Mouse (Mus musculus) midbrain, embryonic 11.5 days (tissue): ENCODE data around the gene Rpl13a. TPM values are rescaled to one million over a fixed set of nuclear protein-coding genes. Genes with fewer than 3 reads are reported as not detected.
"Not testable (repeated sequence)": the region's sequence is repeated elsewhere in the genome, so short reads cannot be mapped to it uniquely, and the experiment has no call there.

Experiments used
- ATAC-seq: fragments of 200-750 bp; cut with Nextera tagmentation; 2 replicates; pipeline ENCODE4 v1.8.0; 2017; ENCODE audit warnings: moderate TSS enrichment, moderate library complexity; ENCODE audit not compliant: low FRiP score
- DNase-seq: peaks from one replicate; pipeline ENCODE4 v3.0.0; 2015; ENCODE audit warnings: low spot score; ENCODE audit errors: missing footprints
- H3K27ac ChIP-seq: fragments of 300-500 bp; sonication (generic); 2 replicates; pipeline ENCODE4 v1.5.1; 2014; ENCODE audit warnings: low read depth, low read length
- H3K27me3 ChIP-seq: fragments of 300-500 bp; sonication (generic); 2 replicates; pipeline ENCODE4 v1.6.1; 2014; ENCODE audit warnings: mild to moderate bottlenecking, low read length, moderate library complexity, mixed read lengths; ENCODE audit not compliant: control insufficient read depth, insufficient read depth
- H3K36me3 ChIP-seq: fragments of 300-500 bp; sonication (generic); 2 replicates; pipeline ENCODE4 v1.6.1; 2014; ENCODE audit warnings: mild to moderate bottlenecking, low read length, moderate library complexity, mixed read lengths; ENCODE audit not compliant: control insufficient read depth, insufficient read depth
- H3K4me1 ChIP-seq: fragments of 300-500 bp; sonication (generic); 2 replicates; pipeline ENCODE4 v1.6.1; 2014; ENCODE audit warnings: low read length; ENCODE audit not compliant: control insufficient read depth, insufficient read depth
- H3K4me2 ChIP-seq: fragments of 300-500 bp; sonication (generic); 2 replicates; pipeline ENCODE4 v1.6.1; 2014; ENCODE audit warnings: mild to moderate bottlenecking, moderate library complexity
- H3K4me3 ChIP-seq: fragments of 300-500 bp; sonication (generic); 2 replicates; pipeline ENCODE4 v1.5.1; 2014; ENCODE audit warnings: low read depth, low read length
- H3K9ac ChIP-seq: fragments of 300-500 bp; sonication (generic); 2 replicates; pipeline ENCODE4 v1.6.1; 2014; ENCODE audit warnings: low read length
- H3K9me3 ChIP-seq: fragments of 300-500 bp; sonication (generic); 2 replicates; pipeline ENCODE4 v1.6.1; 2016; ENCODE audit warnings: low read length; ENCODE audit not compliant: control insufficient read depth
- WGBS: fragments of 180-500 bp; shearing (Covaris S2); extraction: QIAGEN DNeasy Blood & Tissue Kit; methylation state at CpG from one replicate; pipeline ENCODE4 v1.1.7; 2014; 5-methylcytosine and 5-hydroxymethylcytosine counted together
- polyA plus RNA-seq: library from polyadenylated mRNA; unstranded; fragments of >200 nt; fragmentation: Nextera tagmentation; extraction: Ambion mirVana; gene quantifications from 2 replicates; pipeline ENCODE4 v1.2.1, GENCODE M21; 2014

Gene Rpl13a
- polyA plus RNA-seq, 1 experiment from 2014 or later: 1,290 TPM

- ATAC-seq (no peak), DNase-seq (no peak)
- Histone ChIP-seq H3K27me3 (no peaks in the 10 kb centered on the region), H3K36me3 (no peaks in the 10 kb centered on the region), H3K27ac (no peak within 1 kb of the TSS), H3K9ac (no peak within 1 kb of the TSS; the same call in 1 of the 2 replicates), H3K4me2 (no peak within 1 kb of the TSS), H3K4me1 (no peaks in the 10 kb centered on the region), H3K9me3 (no peaks in the 10 kb centered on the region), H3K4me3 (no peak within 1 kb of the TSS)
- WGBS: 79% methylated on average over 7 of the region's 7 CpGs
Observed at GRCm38 (mm10) chr7:45103652-45104180, 24.8 kb downstream of the Rpl13a start, which contains the start of gene Fcgrt. TSS of gene Fcgrt (minus strand) at chr7:45103851.

DNA sequence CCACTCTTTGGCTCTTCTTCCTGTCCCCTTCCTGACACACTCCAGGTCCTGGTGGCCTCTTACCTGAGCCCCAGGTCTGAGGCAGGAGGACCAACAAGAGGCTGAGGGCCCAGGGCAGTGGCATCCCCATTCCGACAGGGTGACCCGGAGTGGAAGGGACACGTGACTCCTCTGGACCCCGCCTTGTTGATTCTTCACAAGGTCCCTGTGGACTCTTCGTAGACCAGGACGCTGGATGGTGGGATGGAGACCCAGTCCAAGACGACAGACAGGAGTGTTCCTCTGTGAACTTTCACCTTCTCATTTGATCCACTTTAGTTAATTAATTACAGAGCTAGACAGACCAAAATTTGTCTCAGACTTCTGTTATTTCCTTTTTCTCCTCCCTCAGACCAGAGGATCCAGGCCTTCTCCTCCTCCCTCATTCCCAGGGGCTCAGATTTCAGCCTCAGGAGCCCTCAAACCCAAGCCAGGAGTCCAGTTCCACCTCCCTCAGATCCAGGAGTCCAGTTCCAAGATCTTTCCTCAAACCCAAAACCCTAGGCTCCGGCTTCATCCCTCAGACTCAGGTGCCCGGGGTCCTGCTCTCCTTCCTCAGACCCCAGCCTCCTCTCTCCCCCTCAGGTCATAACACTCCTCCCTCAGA is 25.5 kb downstream of the Rpl13a start:
- Histone ChIP-seq H3K4me1 (no peaks in the 10 kb centered on the region), H3K9me3 (no peaks in the 10 kb centered on the region), H3K9ac (no peak overlapping the region; the same call in 1 of the 2 replicates), H3K4me3 (no peak overlapping the region), H3K27ac (no peak overlapping the region), H3K4me2 (no peak overlapping the region), H3K27me3 (no peaks in the 10 kb centered on the region), H3K36me3 (no peaks in the 10 kb centered on the region)
- DNase-seq (no peak), ATAC-seq (no peak)
- 79% methylated on average over 9 of the region's 9 CpGs for WGBS

- DNase-seq: no peak
- no peaks in the 10 kb centered on the region for H3K4me1 ChIP-seq
- no peak overlapping the region for H3K27ac ChIP-seq
- ATAC-seq: no peak
- H3K36me3 ChIP-seq: no peaks in the 10 kb centered on the region
- H3K9me3 ChIP-seq: no peaks in the 10 kb centered on the region
- H3K4me2 ChIP-seq: no peak overlapping the region
- WGBS: 87% methylated on average over 11 of the region's 11 CpGs
- no peaks in the 10 kb centered on the region for H3K27me3 ChIP-seq
- H3K4me3 ChIP-seq: no peak overlapping the region
- no peak overlapping the region for H3K9ac ChIP-seq
Observed at GRCm38 (mm10) chr7:45102441-45102840, 26.1 kb downstream of the Rpl13a start.

- ATAC-seq (no peak), DNase-seq (no peak)
- Histone ChIP-seq H3K4me1 (no peaks in the 10 kb centered on the region), H3K27me3 (no peaks in the 10 kb centered on the region), H3K27ac (no peak overlapping the region), H3K4me2 (no peak overlapping the region), H3K36me3 (no peaks in the 10 kb centered on the region), H3K4me3 (no peak overlapping the region), H3K9ac (no peak overlapping the region), H3K9me3 (no peaks in the 10 kb centered on the region)
- 93% methylated on average over 6 of the region's 6 CpGs for WGBS
Observed at GRCm38 (mm10) chr7:45100046-45100445, 28.5 kb downstream of the Rpl13a start.

DNA sequence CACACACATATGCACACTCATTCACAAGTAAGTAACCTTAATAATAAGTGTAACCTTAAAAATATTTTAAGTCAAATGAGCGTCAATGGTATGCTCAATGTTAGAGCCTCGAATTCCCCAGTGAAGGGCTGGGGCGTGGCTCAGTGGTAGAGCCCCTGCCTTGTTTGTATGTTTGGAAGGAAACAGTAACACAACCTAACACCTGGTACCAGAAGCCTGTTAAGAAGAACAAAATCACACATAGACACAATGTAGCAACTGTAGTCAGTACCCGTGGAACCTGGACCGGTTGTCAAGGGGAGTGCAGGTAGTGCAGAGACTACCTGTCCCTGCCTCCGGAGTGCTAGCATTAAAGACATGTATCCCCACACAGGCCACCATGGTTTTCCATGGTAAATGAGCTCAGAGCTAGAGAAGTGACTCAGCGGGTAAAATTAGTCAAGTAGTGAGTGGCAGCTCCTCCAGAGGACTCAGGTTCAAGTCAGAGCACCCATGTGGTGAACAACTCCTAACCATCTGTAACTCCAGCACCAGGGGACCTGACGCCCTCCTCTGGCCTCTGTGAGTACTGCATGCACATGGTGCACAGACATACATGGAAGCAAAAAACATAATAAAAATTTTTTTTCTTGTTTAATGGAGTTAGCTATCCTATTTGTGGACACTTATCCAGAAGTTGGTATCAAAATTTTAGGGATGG is 29.9 kb downstream of the Rpl13a start:
- H3K27ac ChIP-seq: no peak overlapping the region
- H3K36me3 ChIP-seq: no peaks in the 10 kb centered on the region
- H3K4me2 ChIP-seq: no peak overlapping the region
- no peak overlapping the region for H3K9ac ChIP-seq
- no peak for DNase-seq
- no peak overlapping the region for H3K4me3 ChIP-seq
- 90% methylated on average over 8 of the region's 8 CpGs for WGBS
- H3K4me1 ChIP-seq: no peaks in the 10 kb centered on the region
- H3K27me3 ChIP-seq: no peaks in the 10 kb centered on the region
- no peak for ATAC-seq
- H3K9me3 ChIP-seq: no peaks in the 10 kb centered on the region

DNA sequence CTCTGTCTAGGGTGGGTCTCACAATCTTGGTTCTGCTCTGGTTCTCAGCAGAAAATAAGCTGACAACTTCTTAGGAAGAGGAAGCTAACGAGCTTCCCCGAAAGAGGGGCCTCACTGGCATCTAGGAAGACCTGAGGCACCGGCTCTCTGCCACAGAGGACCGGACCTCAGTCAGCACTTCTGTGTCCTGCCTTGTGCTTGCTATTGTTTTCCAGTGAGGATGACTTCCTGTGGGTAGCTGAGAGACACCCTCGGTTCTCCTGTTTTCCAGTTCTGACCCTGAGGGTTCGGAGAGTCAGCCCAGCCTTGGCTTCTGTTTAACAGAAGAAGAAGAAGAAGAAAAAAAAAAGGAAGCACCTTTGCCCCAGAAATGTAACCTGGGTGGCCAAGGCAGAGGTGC is 31.1 kb downstream of the Rpl13a start:
- H3K4me1 ChIP-seq: 0 out of 2 replicates have a peak, but pooled peaks cover 2% of the 10 kb centered on the region
- no peak overlapping the region for H3K9ac ChIP-seq
- DNase-seq (no peak), ATAC-seq (no peak)
- H3K9me3 ChIP-seq: no peaks in the 10 kb centered on the region
- no peaks in the 10 kb centered on the region for H3K27me3 ChIP-seq
- no peaks in the 10 kb centered on the region for H3K36me3 ChIP-seq
- H3K4me2 ChIP-seq: no peak overlapping the region
- H3K27ac ChIP-seq: no peak overlapping the region
- WGBS: 73% methylated on average over 6 of the region's 6 CpGs
- no peak overlapping the region for H3K4me3 ChIP-seq

- H3K4me3 ChIP-seq, DNase-seq, H3K4me1 ChIP-seq, H3K27me3 ChIP-seq, H3K4me2 ChIP-seq, H3K9me3 ChIP-seq, H3K36me3 ChIP-seq, H3K27ac ChIP-seq, H3K9ac ChIP-seq, ATAC-seq: not testable (repeated sequence)
- 93% methylated on average over 14 of the region's 14 CpGs for WGBS
Observed at GRCm38 (mm10) chr7:45095965-45096364, 32.6 kb downstream of the Rpl13a start.

DNA sequence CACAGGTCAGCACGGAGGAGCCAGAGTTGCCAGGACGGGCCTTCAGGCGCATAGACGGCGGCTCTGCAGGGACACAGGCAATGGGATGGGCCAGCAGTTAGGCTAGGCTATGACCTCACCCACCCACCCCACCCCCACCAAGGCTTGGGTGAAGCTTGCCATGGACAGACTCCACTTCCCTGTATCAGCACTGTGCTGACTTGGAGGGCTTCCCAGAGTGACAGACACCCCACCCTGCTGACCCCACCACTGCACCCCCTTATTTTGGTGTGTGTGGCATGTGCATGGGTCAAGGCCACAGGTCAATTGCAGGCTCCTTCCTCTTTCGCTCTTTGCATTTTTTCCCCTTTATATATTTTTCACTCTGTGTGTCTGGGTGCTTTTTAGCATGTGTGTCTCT is 33.2 kb downstream of the Rpl13a start:
- H3K27ac ChIP-seq: no peak overlapping the region
- H3K4me1 ChIP-seq: peaks cover 9% of the 10 kb centered on the region
- 84% methylated on average over 6 of the region's 6 CpGs for WGBS

DNA sequence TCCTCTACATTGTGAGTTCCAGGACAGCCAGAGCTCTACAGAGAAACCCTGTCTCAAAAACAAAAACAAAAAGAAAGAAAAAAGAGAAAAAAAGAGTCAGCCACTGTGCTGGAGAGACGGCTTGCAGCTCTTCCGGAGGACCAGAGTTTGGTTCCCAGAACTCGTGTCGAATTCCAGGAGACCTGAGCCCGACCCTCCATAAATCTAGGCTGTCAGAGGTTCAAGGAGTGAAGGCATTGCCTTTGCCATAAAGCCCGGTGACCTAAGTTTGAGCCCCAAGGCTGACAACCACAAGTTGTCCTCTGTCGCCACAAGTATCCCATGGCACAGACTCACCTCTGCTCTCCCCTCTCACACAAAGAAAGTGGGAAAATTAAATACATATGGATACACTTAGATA is 34.4 kb downstream of the Rpl13a start:
- 80% methylated on average over 7 of the region's 7 CpGs for WGBS
- no peak overlapping the region for H3K4me2 ChIP-seq
- no peak overlapping the region for H3K27ac ChIP-seq
- DNase-seq (no peak), ATAC-seq (no peak)
- H3K9ac ChIP-seq: no peak overlapping the region
- no peaks in the 10 kb centered on the region for H3K9me3 ChIP-seq
- H3K4me3 ChIP-seq: no peak overlapping the region
- H3K4me1 ChIP-seq: peaks cover 9% of the 10 kb centered on the region
- no peaks in the 10 kb centered on the region for H3K36me3 ChIP-seq
- no peaks in the 10 kb centered on the region; the same call in 1 of the 2 replicates for H3K27me3 ChIP-seq

More for the DNA sequence above, 33.2 kb downstream of the Rpl13a start:
- Histone ChIP-seq H3K4me2 (no peak overlapping the region), H3K9ac (no peak overlapping the region), H3K4me3 (no peak overlapping the region), H3K27me3 (no peaks in the 10 kb centered on the region; the same call in 1 of the 2 replicates), H3K9me3 (no peaks in the 10 kb centered on the region), H3K36me3 (no peaks in the 10 kb centered on the region)
- ATAC-seq: no peak
- no peak for DNase-seq
